Mouse (Mus musculus): Measurements from ENCODE around the gene Fhad1. TPM values are rescaled to one million over a fixed set of nuclear protein-coding genes. Genes with fewer than 3 reads are reported as not detected.
A peak's percentile ranks its signal among the peaks of the same experiment; 100 is the strongest.

Gene Fhad1
- polyA plus RNA-seq, 1 experiment from 2014 or later, result 0.50 TPM

DNA sequence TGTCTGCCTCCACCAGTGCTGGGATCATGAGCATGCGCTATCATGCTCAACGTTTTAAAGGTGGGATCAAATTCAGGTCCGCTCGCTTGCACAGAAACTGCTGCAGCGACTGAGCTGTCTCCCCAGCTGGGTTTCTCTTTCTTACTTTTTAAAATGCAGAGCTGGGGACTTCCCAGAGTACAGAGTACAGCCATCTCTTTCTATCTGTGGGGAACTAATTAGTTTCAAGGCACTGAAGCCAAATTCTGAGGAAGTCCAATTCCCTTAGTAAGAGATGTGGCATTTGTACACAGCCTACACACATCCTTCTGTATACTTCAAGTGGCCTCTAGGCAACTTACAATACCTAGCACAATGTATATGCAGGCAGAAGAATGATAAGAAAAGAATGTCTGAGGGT is 62.1 kb downstream of the Fhad1 start:
- no peak overlapping the region for H3K4me2 ChIP-seq (ENCODE audit: low read length)
- WGBS, result 41% methylated on average over 5 of the region's 5 CpGs
- H3K4me3 ChIP-seq (replicated peaks; ENCODE audit: low read depth, low read length), result no peak overlapping the region
- no peaks in the 10 kb centered on the region for H3K36me3 ChIP-seq (ENCODE audit: insufficient read depth, low read length)
- no peaks in the 10 kb centered on the region for H3K27me3 ChIP-seq (ENCODE audit: insufficient read depth, low read length)
- TF ChIP-seq CTCF (IDR thresholded peaks at IDR 0.05; ENCODE audit: low read depth), result no peak
- H3K27ac ChIP-seq, result no peak overlapping the region
- H3K9me3 ChIP-seq (replicated peaks; ENCODE audit: low read length), result no peaks in the 10 kb centered on the region
- no peak overlapping the region for H3K9ac ChIP-seq (ENCODE audit: low read depth, low read length)
- ATAC-seq (replicated peaks; ENCODE audit: low FRiP score, low read depth) (no peak), DNase-seq (ENCODE audit: low spot score) (no peak)
- H3K4me1 ChIP-seq (replicated peaks; ENCODE audit: insufficient read depth, low read length), result 0 out of 2 replicates have a peak, but pooled peaks cover 4% of the 10 kb centered on the region

GRCm38 (mm10) chr4:141952114-141952513 is 62.8 kb downstream of the Fhad1 start:
- H3K27ac ChIP-seq, result no peak overlapping the region
- H3K36me3 ChIP-seq (ENCODE audit: insufficient read depth, low read length), result no peaks in the 10 kb centered on the region
- no peaks in the 10 kb centered on the region for H3K27me3 ChIP-seq (ENCODE audit: insufficient read depth, low read length)
- no peak overlapping the region for H3K9ac ChIP-seq (ENCODE audit: low read depth, low read length)
- no peak overlapping the region for H3K4me3 ChIP-seq (replicated peaks; ENCODE audit: low read depth, low read length)
- DNase-seq (ENCODE audit: low spot score) (peak; percentile 23), ATAC-seq (replicated peaks; ENCODE audit: low FRiP score, low read depth) (no peak)
- no peak overlapping the region for H3K4me2 ChIP-seq (ENCODE audit: low read length)
- 0 out of 2 replicates have a peak, but pooled peaks cover 4% of the 10 kb centered on the region for H3K4me1 ChIP-seq (replicated peaks; ENCODE audit: insufficient read depth, low read length)
- no peaks in the 10 kb centered on the region for H3K9me3 ChIP-seq (replicated peaks; ENCODE audit: low read length)
- 55% methylated on average over 17 of the region's 17 CpGs for WGBS
- TF ChIP-seq CTCF (IDR thresholded peaks at IDR 0.05; ENCODE audit: low read depth), result no peak

GRCm38 (mm10) chr4:141949436-141949835 is 65.4 kb downstream of the Fhad1 start:
- no peaks in the 10 kb centered on the region for H3K9me3 ChIP-seq (replicated peaks; ENCODE audit: low read length)
- H3K4me2 ChIP-seq (ENCODE audit: low read length), result 0 out of 2 replicates have a peak overlapping the region, but pooled peaks have one; percentile 5
- no peak for TF ChIP-seq CTCF (IDR thresholded peaks at IDR 0.05; ENCODE audit: low read depth)
- 48% methylated on average over 13 of the region's 13 CpGs for WGBS
- DNase-seq (ENCODE audit: low spot score) (peak; percentile 77), ATAC-seq (replicated peaks; ENCODE audit: low FRiP score, low read depth) (no peak)
- H3K4me3 ChIP-seq (replicated peaks; ENCODE audit: low read depth, low read length), result no peak overlapping the region
- no peaks in the 10 kb centered on the region for H3K36me3 ChIP-seq (ENCODE audit: insufficient read depth, low read length)
- no peaks in the 10 kb centered on the region for H3K4me1 ChIP-seq (replicated peaks; ENCODE audit: insufficient read depth, low read length)
- H3K9ac ChIP-seq (ENCODE audit: low read depth, low read length), result no peak overlapping the region
- peak overlapping the region; percentile 25; the same call in 1 of the 2 replicates for H3K27ac ChIP-seq
- H3K27me3 ChIP-seq (ENCODE audit: insufficient read depth, low read length), result no peaks in the 10 kb centered on the region

DNA sequence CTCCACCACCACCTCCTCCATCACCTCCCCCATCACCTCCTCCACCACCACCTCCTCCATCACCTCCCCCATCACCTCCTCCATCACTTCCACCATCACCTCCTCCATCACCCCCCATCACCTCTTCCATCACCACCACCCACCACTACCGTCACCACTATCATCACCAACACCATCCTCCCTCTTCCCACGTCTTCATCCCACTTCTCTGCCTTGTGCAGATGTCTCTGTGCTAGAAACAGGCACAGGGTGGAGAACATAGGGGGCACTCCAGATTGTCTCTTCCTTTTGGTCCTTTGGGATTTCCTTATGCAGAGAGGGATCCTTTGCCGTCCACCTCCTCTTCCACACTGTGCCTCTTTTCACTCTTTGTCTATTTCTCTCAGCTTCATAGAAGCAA is 66.1 kb downstream of the Fhad1 start:
- H3K4me1 ChIP-seq (replicated peaks; ENCODE audit: insufficient read depth, low read length), result no peaks in the 10 kb centered on the region
- no peak overlapping the region for H3K27ac ChIP-seq
- no peaks in the 10 kb centered on the region for H3K36me3 ChIP-seq (ENCODE audit: insufficient read depth, low read length)
- no peak for DNase-seq (ENCODE audit: low spot score)
- ATAC-seq (replicated peaks; ENCODE audit: low FRiP score, low read depth), result no peak
- H3K9me3 ChIP-seq (replicated peaks; ENCODE audit: low read length), result no peaks in the 10 kb centered on the region; the same call in 1 of the 2 replicates
- no peak overlapping the region for H3K9ac ChIP-seq (ENCODE audit: low read depth, low read length)
- H3K27me3 ChIP-seq (ENCODE audit: insufficient read depth, low read length), result no peaks in the 10 kb centered on the region
- no peak overlapping the region for H3K4me3 ChIP-seq (replicated peaks; ENCODE audit: low read depth, low read length)
- 79% methylated on average over 3 of the region's 3 CpGs for WGBS
- no peak for TF ChIP-seq CTCF (IDR thresholded peaks at IDR 0.05; ENCODE audit: low read depth)
- no peak overlapping the region; the same call in 1 of the 2 replicates for H3K4me2 ChIP-seq (ENCODE audit: low read length)

DNA sequence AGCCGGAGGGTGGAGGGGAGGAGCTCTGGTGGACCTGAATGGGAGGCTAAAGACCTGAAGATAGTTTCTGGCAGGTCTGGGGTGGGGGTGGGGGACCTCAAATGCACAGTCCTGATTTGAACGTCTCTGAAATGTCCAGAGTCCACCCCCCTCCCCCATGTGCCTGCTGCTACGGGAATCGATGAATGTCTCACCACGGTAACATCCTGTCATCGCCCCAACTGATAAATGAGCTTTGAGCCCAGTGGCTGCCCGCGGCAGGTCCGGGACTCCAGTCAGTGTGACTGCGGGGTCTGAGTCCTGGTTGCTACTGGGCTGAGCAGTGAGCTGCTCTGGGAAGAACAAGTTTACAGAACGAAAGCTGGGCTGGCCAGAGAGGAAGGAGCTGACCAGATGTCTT is 72.5 kb downstream of the Fhad1 start:
- Histone ChIP-seq H3K4me3 (replicated peaks; ENCODE audit: low read depth, low read length) (no peak overlapping the region), H3K4me1 (replicated peaks; ENCODE audit: insufficient read depth, low read length) (no peaks in the 10 kb centered on the region), H3K36me3 (ENCODE audit: insufficient read depth, low read length) (no peaks in the 10 kb centered on the region), H3K4me2 (ENCODE audit: low read length) (no peak overlapping the region), H3K9me3 (replicated peaks; ENCODE audit: low read length) (no peaks in the 10 kb centered on the region; the same call in 1 of the 2 replicates), H3K27me3 (ENCODE audit: insufficient read depth, low read length) (no peaks in the 10 kb centered on the region), H3K9ac (ENCODE audit: low read depth, low read length) (no peak overlapping the region), H3K27ac (no peak overlapping the region)
- ATAC-seq (replicated peaks; ENCODE audit: low FRiP score, low read depth) (no peak), DNase-seq (ENCODE audit: low spot score) (no peak)
- WGBS, result 37% methylated on average over 11 of the region's 11 CpGs
- TF ChIP-seq CTCF (IDR thresholded peaks at IDR 0.05; ENCODE audit: low read depth), result no peak

DNA sequence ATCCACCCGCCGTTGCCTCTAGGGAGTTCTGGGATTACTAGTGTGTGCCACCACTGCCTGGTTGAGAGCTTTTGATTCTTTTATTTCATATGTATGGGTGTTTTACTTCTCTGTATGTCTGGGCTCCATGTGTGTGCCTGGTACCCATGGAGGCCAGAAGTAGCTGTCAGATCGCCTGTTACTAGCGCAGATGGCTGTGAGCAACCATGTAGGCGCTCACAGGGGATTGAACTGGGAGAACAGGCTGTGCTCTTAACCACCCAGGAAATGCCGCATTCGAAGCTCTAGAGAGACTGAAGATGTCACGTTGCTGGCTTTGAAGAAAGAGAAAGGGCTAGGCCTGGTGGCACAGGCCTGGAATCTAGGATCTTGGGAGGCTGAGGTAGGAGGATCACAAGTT is 73.6 kb downstream of the Fhad1 start:
- H3K4me1 ChIP-seq (replicated peaks; ENCODE audit: insufficient read depth, low read length), result no peaks in the 10 kb centered on the region
- no peaks in the 10 kb centered on the region for H3K27me3 ChIP-seq (ENCODE audit: insufficient read depth, low read length)
- no peak for TF ChIP-seq CTCF (IDR thresholded peaks at IDR 0.05; ENCODE audit: low read depth)
- H3K36me3 ChIP-seq (ENCODE audit: insufficient read depth, low read length), result no peaks in the 10 kb centered on the region
- DNase-seq (ENCODE audit: low spot score) (no peak), ATAC-seq (replicated peaks; ENCODE audit: low FRiP score, low read depth) (no peak)
- 90% methylated on average over 8 of the region's 8 CpGs for WGBS
- no peak overlapping the region for H3K4me3 ChIP-seq (replicated peaks; ENCODE audit: low read depth, low read length)
- no peak overlapping the region for H3K27ac ChIP-seq
- H3K9ac ChIP-seq (ENCODE audit: low read depth, low read length), result no peak overlapping the region
- no peaks in the 10 kb centered on the region; the same call in 1 of the 2 replicates for H3K9me3 ChIP-seq (replicated peaks; ENCODE audit: low read length)
- H3K4me2 ChIP-seq (ENCODE audit: low read length), result no peak overlapping the region

DNA sequence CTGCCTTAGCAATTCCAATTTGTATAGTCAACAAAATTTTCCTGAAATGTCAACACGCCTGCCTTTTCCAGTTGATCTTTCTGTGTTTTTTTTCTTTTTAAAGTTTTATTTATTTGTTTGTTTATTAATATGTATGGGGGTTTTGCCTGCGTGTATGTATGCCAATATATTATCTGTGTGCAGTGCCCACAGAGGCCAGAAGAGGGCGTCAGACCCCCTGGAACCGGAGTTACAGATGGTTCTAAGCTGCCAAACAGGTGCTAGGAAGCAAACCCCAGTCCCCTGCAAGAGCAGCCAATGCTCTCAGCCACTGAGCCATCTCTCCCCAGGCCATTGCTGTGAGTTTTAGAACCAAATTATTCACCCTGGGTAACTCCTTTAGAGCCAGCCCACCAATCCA is 76.3 kb downstream of the Fhad1 start:
- DNase-seq (ENCODE audit: low spot score) (no peak), ATAC-seq (replicated peaks; ENCODE audit: low FRiP score, low read depth) (no peak)
- Histone ChIP-seq H3K4me2 (ENCODE audit: low read length) (no peak overlapping the region), H3K27me3 (ENCODE audit: insufficient read depth, low read length) (no peaks in the 10 kb centered on the region), H3K4me1 (replicated peaks; ENCODE audit: insufficient read depth, low read length) (no peaks in the 10 kb centered on the region), H3K9ac (ENCODE audit: low read depth, low read length) (no peak overlapping the region), H3K9me3 (replicated peaks; ENCODE audit: low read length) (no peaks in the 10 kb centered on the region), H3K27ac (no peak overlapping the region), H3K4me3 (replicated peaks; ENCODE audit: low read depth, low read length) (no peak overlapping the region), H3K36me3 (ENCODE audit: insufficient read depth, low read length) (no peaks in the 10 kb centered on the region)
- WGBS, result 75% methylated on average over 4 of the region's 4 CpGs
- 0 out of 2 replicates have a peak, but pooled peaks have one; percentile 17 for TF ChIP-seq CTCF (IDR thresholded peaks at IDR 0.05; ENCODE audit: low read depth)
